ENCODE assay signal across 9 mouse cellular contexts in genomic region chr3:25143111-25143510, GRCm38 (mm10). TPM values are rescaled to one million over a fixed set of nuclear protein-coding genes. Genes with fewer than 3 reads are reported as not detected.
DNase-seq lines count a peak whose midpoint lies in the region; ATAC-seq and TF ChIP-seq lines count a peak whose summit lies in the region.
"Had no signal": no experiment of that assay in that cellular context is flagged by ENCODE, and none has a peak within 500 bp of the region (broad histone marks: within the 10 kb centered on the region; RNA-seq: fewer than 3 reads in every experiment).

No protein-coding gene starts in this region.

- H3K4me3 ChIP-seq in gastrocnemius, adult 2 months, result peak overlapping the region; percentile 80
- H3K4me3 ChIP-seq in testis, adult 2 months (ENCODE audit: control insufficient read depth, low read depth, low read length), result peak overlapping the region; percentile 90
- H3K4me3 ChIP-seq in liver, embryonic 13.5 days (replicated peaks), result 0 out of 2 replicates have a peak overlapping the region, but pooled peaks have one; percentile 49

- WGBS in liver, embryonic 13.5 days (ENCODE audit: insufficient replicate concordance), result 39% methylated on average over 6 of the region's 6 CpGs

- H3K27ac ChIP-seq in gastrocnemius, adult 2 months, result peak overlapping the region; percentile 86
- peak overlapping the region; percentile 87 for H3K27ac ChIP-seq in testis, adult 2 months (ENCODE audit: control insufficient read depth, insufficient read depth, low read depth, low read length)
- H3K27ac ChIP-seq in liver, embryonic 13.5 days, result no peak overlapping the region
- H3K27ac ChIP-seq: macrophage had no signal

- no peak overlapping the region for H3K9ac ChIP-seq in liver, embryonic 13.5 days

- no peak for TF ChIP-seq CTCF in gastrocnemius, adult 2 months (IDR thresholded peaks at IDR 0.05)
- TF ChIP-seq CTCF in testis, adult 2 months (IDR thresholded peaks at IDR 0.05; ENCODE audit: control insufficient read depth, insufficient read depth, insufficient replicate concordance, low read depth, low read length), result no peak

- H3K27me3 ChIP-seq in testis, adult 2 months (ENCODE audit: control insufficient read depth, insufficient read depth, low read length), result no peaks in the 10 kb centered on the region
- H3K27me3 ChIP-seq in liver, embryonic 13.5 days, result peaks cover 34% of the 10 kb centered on the region

- no peak for ATAC-seq in liver, embryonic 13.5 days (ENCODE audit: low read depth)

- DNase-seq in gastrocnemius, adult 2 months, result no peak
- no peak for DNase-seq in gastrocnemius, postnatal 10 days
- no peak for DNase-seq in testis, postnatal 10 days (ENCODE audit: low spot score)
- DNase-seq in liver, embryonic 13.5 days, result no peak
- DNase-seq in spleen, adult 18-20 months, result no peak
- no peak for DNase-seq in adrenal gland, adult 2 months
- no peak for DNase-seq in right cerebral cortex, adult 2 months (ENCODE audit: low spot score in 2 of 2)

- no peaks in the 10 kb centered on the region for H3K36me3 ChIP-seq in testis, adult 2 months (ENCODE audit: control insufficient read depth, insufficient read depth, low read length)
- no peaks in the 10 kb centered on the region for H3K36me3 ChIP-seq in liver, embryonic 13.5 days

- no peak for TF ChIP-seq POLR2A in testis, adult 2 months (IDR thresholded peaks at IDR 0.05; ENCODE audit: control insufficient read depth, low read depth, low read length)

- intact Hi-C loops in gastrocnemius, adult 2 months (cut with DNase I), result no loop called here

- peaks cover 2% of the 10 kb centered on the region for H3K4me1 ChIP-seq in testis, adult 2 months (ENCODE audit: control insufficient read depth, insufficient read depth, low read length)
- H3K4me1 ChIP-seq in liver, embryonic 13.5 days (replicated peaks), result no peaks in the 10 kb centered on the region

- peak overlapping the region; percentile 59; the same call in 1 of the 2 replicates for H3K4me2 ChIP-seq in liver, embryonic 13.5 days

- no peaks in the 10 kb centered on the region for H3K9me3 ChIP-seq in liver, embryonic 13.5 days (replicated peaks)

RNA-seq across cellular contexts. Expression of gene Naaladl2, which starts 0.9 kb away (rescaled TPM):
- 1 to 10 TPM in 1 of 2 experiments, under 1 TPM in 1; 0.33 to 1.0 TPM for total RNA-seq in gastrocnemius, adult 2 months (2021)
- total RNA-seq in gastrocnemius, postnatal 10 days (2021), result 1 to 10 TPM; 2.0 to 2.3 TPM
- 1.8 TPM in 2 replicates for polyA plus RNA-seq in testis, adult 2 months (2012; rRNA removed)
- polyA plus RNA-seq in liver, embryonic 13.5 days (2015; fragmentation: Nextera tagmentation; extraction: Ambion mirVana), result 0.23 and 0.30 TPM in 2 replicates
- total RNA-seq in adrenal gland, adult 2 months (2021), result 1 to 10 TPM; 2.3 to 4.1 TPM
- 0.90 and 1.1 TPM in 2 replicates for polyA plus RNA-seq in adrenal gland, adult 2 months (2012; rRNA removed)
- polyA plus RNA-seq: macrophage had no signal
